Mouse (Mus musculus) cerebellum, adult 2 months (tissue): ENCODE data around the gene Cdipt. TPM values are rescaled to one million over a fixed set of nuclear protein-coding genes. Genes with fewer than 3 reads are reported as not detected.

Experiments used
- DNase-seq, 2 experiments: peaks; one replicate each; pipeline ENCODE4 v3.0.0; 2021
- H3K27ac ChIP-seq: fragments of 200-500 bp; 2 replicates; pipeline ENCODE4 v1.5.1; 2012; ENCODE audit warnings: low read length, control low read depth, inconsistent platforms; ENCODE audit not compliant: insufficient read depth
- H3K27me3 ChIP-seq: fragments of 200-500 bp; 2 replicates; pipeline ENCODE4 v1.6.1; 2012; ENCODE audit warnings: inconsistent platforms, mild to moderate bottlenecking, low read length, moderate library complexity; ENCODE audit not compliant: control insufficient read depth, insufficient read depth
- H3K4me1 ChIP-seq: fragments of 200-500 bp; 2 replicates; pipeline ENCODE4 v1.6.1; 2011; ENCODE audit warnings: low read length; ENCODE audit not compliant: control insufficient read depth, insufficient read depth
- H3K4me3 ChIP-seq: fragments of 200-500 bp; replicated peaks from 2 replicates; pipeline ENCODE3; 2011; ENCODE audit warnings: mild to moderate bottlenecking, low read depth, low read length, control low read depth; ENCODE audit not compliant: insufficient read depth
- CTCF ChIP-seq: fragments of 200-500 bp; IDR thresholded peaks from 2 replicates; pipeline ENCODE4 v1.5.1; 2011; ENCODE audit warnings: low read depth, mild to moderate bottlenecking, control low read depth, low read length, moderate library complexity, borderline replicate concordance; ENCODE audit not compliant: insufficient read depth
- POLR2A ChIP-seq: fragments of 200-500 bp; IDR thresholded peaks from 2 replicates; pipeline ENCODE4 v1.6.1; 2011; ENCODE audit warnings: low read length, control low read depth, borderline replicate concordance; ENCODE audit not compliant: insufficient read depth
- WGBS: fragments of 180-500 bp; shearing (Covaris S2); methylation state at CpG from one replicate; pipeline ENCODE4 v1.1.7; 2018; 5-methylcytosine and 5-hydroxymethylcytosine counted together
- polyA plus RNA-seq: library from polyadenylated mRNA; depleted of rRNA; stranded (reverse); fragments of >200 nt; gene quantifications from 2 replicates; pipeline ENCODE4 v1.2.3, GENCODE M21; 2012

The Cdipt gene
- polyA plus RNA-seq, 1 experiment: 255 TPM

GRCm38 (mm10) chr7:127016486-127016938, 40.8 kb downstream of the Cdipt start:
- H3K27me3 ChIP-seq: no peaks in the 10 kb centered on the region
- H3K4me3 ChIP-seq: peak overlapping the region; percentile 93
- H3K4me1 ChIP-seq: peaks cover 26% of the 10 kb centered on the region
- DNase-seq: peak in 1 of 2 experiments; percentile 76
- peak; percentile 49 for TF ChIP-seq POLR2A
- TF ChIP-seq CTCF: no peak
- peak overlapping the region; percentile 98 for H3K27ac ChIP-seq
- WGBS: under 1% methylated on average over 22 of the region's 22 CpGs

GRCm38 (mm10) chr7:127016971-127017949, 41.5 kb downstream of the Cdipt start, which contains the start of gene Pagr1a:
Gene Pagr1a (minus strand): TSS chr7:127017352.
- WGBS: under 1% methylated on average over 39 of the region's 39 CpGs
- DNase-seq: peak; percentile 98
- Histone ChIP-seq H3K4me3 (peak within 1 kb of the TSS; percentile 93), H3K4me1 (peaks cover 28% of the 10 kb centered on the region), H3K27me3 (no peaks in the 10 kb centered on the region), H3K27ac (peak within 1 kb of the TSS; percentile 98)
- TF ChIP-seq POLR2A (peak; percentile 86), CTCF (peak; percentile 74; the same call in 1 of the 2 replicates)

- 22% methylated on average over 6 of the region's 6 CpGs for WGBS
- peak in 1 of 2 experiments; percentile 50 for DNase-seq
- no peak for TF ChIP-seq CTCF
- TF ChIP-seq POLR2A: no peak
- H3K27me3 ChIP-seq: no peaks in the 10 kb centered on the region
- H3K4me3 ChIP-seq: peak overlapping the region; percentile 80
- peaks cover 27% of the 10 kb centered on the region for H3K4me1 ChIP-seq
- H3K27ac ChIP-seq: peak overlapping the region; percentile 91
These were observed 42.2 kb downstream of the Cdipt start for GRCm38 (mm10) chr7:127017950-127018345.

- peak; percentile 38 to 59 for DNase-seq
- Histone ChIP-seq H3K4me3 (peak overlapping the region; percentile 80), H3K27me3 (no peaks in the 10 kb centered on the region), H3K27ac (peak overlapping the region; percentile 91), H3K4me1 (peaks cover 30% of the 10 kb centered on the region)
- TF ChIP-seq CTCF: no peak
- no peak for TF ChIP-seq POLR2A
- 39% methylated on average over 15 of the region's 15 CpGs for WGBS
These were observed 42.9 kb downstream of the Cdipt start for GRCm38 (mm10) chr7:127018416-127019305.

GRCm38 (mm10) chr7:127019306-127019960, 43.7 kb downstream of the Cdipt start:
- WGBS: 8% methylated on average over 14 of the region's 14 CpGs
- DNase-seq: no peak
- TF ChIP-seq CTCF (no peak), POLR2A (no peak)
- H3K27me3 ChIP-seq: no peaks in the 10 kb centered on the region
- peak overlapping the region; percentile 80 for H3K4me3 ChIP-seq
- peaks cover 33% of the 10 kb centered on the region for H3K4me1 ChIP-seq
- H3K27ac ChIP-seq: peak overlapping the region; percentile 91

- TF ChIP-seq POLR2A (0 out of 2 replicates have a peak, but pooled peaks have one; percentile 14), CTCF (no peak)
- H3K27me3 ChIP-seq: no peaks in the 10 kb centered on the region
- peak; percentile 64 to 68 for DNase-seq
- H3K4me1 ChIP-seq: peaks cover 31% of the 10 kb centered on the region
- peak overlapping the region; percentile 91 for H3K27ac ChIP-seq
- peak overlapping the region; percentile 80 for H3K4me3 ChIP-seq
- 6% methylated on average over 3 of the region's 3 CpGs for WGBS
These were observed 44.3 kb downstream of the Cdipt start for GRCm38 (mm10) chr7:127020031-127020430.
